Mouse (Mus musculus): ENCODE data around the gene Eif4g2.

DNA sequence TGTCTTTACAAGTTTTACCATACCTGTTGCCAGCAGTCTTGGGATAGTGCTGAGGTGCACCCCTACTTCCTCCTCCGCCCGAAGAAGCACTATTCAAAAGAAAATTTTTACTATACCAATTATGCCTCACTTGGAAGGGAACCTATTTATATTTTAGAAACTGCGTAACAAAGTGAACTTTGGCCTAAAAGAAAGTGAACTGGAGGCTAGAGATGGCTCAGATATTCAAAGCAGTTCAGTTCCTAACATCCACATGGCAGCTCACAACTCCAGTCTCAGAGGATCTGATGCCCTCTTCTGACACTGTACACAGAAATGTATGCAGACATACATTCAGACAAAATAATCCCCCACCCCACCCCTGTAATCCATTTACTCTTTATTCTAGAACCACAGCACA, 2.0 kb downstream of the Eif4g2 start:
- TF ChIP-seq POLR2A (IDR thresholded peaks at IDR 0.05; ENCODE audit: borderline replicate concordance, extremely low read depth, low read depth, low read length) (no peak), CTCF (IDR thresholded peaks at IDR 0.05; ENCODE audit: insufficient read depth, low read length) (no peak)

Data from lung, adult 2 months (tissue).